Mouse (Mus musculus) intestine, embryonic 14.5 days (tissue): Measurements from ENCODE around the gene Sfxn3. TPM values are rescaled to one million over a fixed set of nuclear protein-coding genes. Genes with fewer than 3 reads are reported as not detected.

Experiments
- ATAC-seq: fragments of 200-750 bp; cut with Nextera tagmentation; replicated peaks from 2 replicates; pipeline ENCODE4 v1.8.0; 2017; ENCODE audit warnings: low read depth, moderate number of reproducible peaks, moderate TSS enrichment, moderate library complexity; ENCODE audit not compliant: low FRiP score, low TSS enrichment
- DNase-seq: peaks from one replicate; pipeline ENCODE4 v3.0.0-alpha.2; 2018; ENCODE audit warnings: low spot score
- H3K27ac ChIP-seq: fragments of 300-500 bp; sonication (generic); 2 replicates; pipeline ENCODE4 v1.5.1; 2014; ENCODE audit warnings: low read depth, mild to moderate bottlenecking, control low read depth
- H3K27me3 ChIP-seq: fragments of 300-500 bp; sonication (generic); replicated peaks from 2 replicates; pipeline ENCODE4 v1.6.1; 2014; ENCODE audit warnings: low read length, control low read depth; ENCODE audit not compliant: control insufficient read depth, insufficient read depth
- H3K36me3 ChIP-seq: fragments of 300-500 bp; sonication (generic); 2 replicates; pipeline ENCODE4 v1.6.1; 2014; ENCODE audit warnings: low read length, control low read depth; ENCODE audit not compliant: control insufficient read depth, insufficient read depth
- H3K4me1 ChIP-seq: fragments of 300-500 bp; sonication (generic); replicated peaks from 2 replicates; pipeline ENCODE4 v1.6.1; 2014; ENCODE audit warnings: low read length, control low read depth, mixed read lengths; ENCODE audit not compliant: control insufficient read depth, insufficient read depth
- H3K4me2 ChIP-seq: fragments of 300-500 bp; sonication (generic); 2 replicates; pipeline ENCODE4 v1.6.1; 2014; ENCODE audit warnings: low read length
- H3K4me3 ChIP-seq: fragments of 300-500 bp; sonication (generic); 2 replicates; pipeline ENCODE4 v1.5.1; 2014; ENCODE audit warnings: low read depth, low read length, control low read depth, mixed read lengths
- H3K9ac ChIP-seq: fragments of 300-500 bp; sonication (generic); 2 replicates; pipeline ENCODE4 v1.6.1; 2014; ENCODE audit warnings: mild to moderate bottlenecking, low read length
- H3K9me3 ChIP-seq: fragments of 300-500 bp; sonication (generic); 2 replicates; pipeline ENCODE4 v1.6.1; 2016; ENCODE audit warnings: low read length, control low read depth; ENCODE audit not compliant: control insufficient read depth
- WGBS: fragments of 180-500 bp; shearing (Covaris S2); extraction: QIAGEN DNeasy Blood & Tissue Kit; methylation state at CpG from one replicate; pipeline ENCODE4 v1.1.7; 2014; 5-methylcytosine and 5-hydroxymethylcytosine counted together
- polyA plus RNA-seq: library from polyadenylated mRNA; unstranded; fragments of >200 nt; fragmentation: Nextera tagmentation; extraction: Ambion mirVana; gene quantifications from 2 replicates; pipeline ENCODE4 v1.2.1, GENCODE M21; 2014

Gene Sfxn3
- 23.4 and 24.5 TPM in 2 replicates for polyA plus RNA-seq

- DNase-seq (peak; percentile 95), ATAC-seq (peak; percentile 79)
- H3K4me3 ChIP-seq, result peak within 1 kb of the TSS; percentile 57
- H3K36me3 ChIP-seq, result peaks cover 14% of the 10 kb centered on the region
- WGBS, result under 1% methylated on average over 26 of the region's 26 CpGs
- H3K4me1 ChIP-seq, result peaks cover 17% of the 10 kb centered on the region
- peak within 1 kb of the TSS; percentile 50 for H3K9ac ChIP-seq
- peaks cover 23% of the 10 kb centered on the region for H3K27me3 ChIP-seq
- H3K9me3 ChIP-seq, result no peaks in the 10 kb centered on the region
- peak within 1 kb of the TSS; percentile 92 for H3K4me2 ChIP-seq
- H3K27ac ChIP-seq, result peak within 1 kb of the TSS; percentile 84
Observed at GRCm38 (mm10) chr19:45047417-45047934, at the start of gene Sfxn3. TSS of gene Sfxn3 (plus strand) at chr19:45047503.

GRCm38 (mm10) chr19:44997786-44998185 is 49.5 kb upstream of the Sfxn3 start:
- Histone ChIP-seq H3K27me3 (no peaks in the 10 kb centered on the region), H3K4me2 (no peak overlapping the region), H3K4me3 (no peak overlapping the region), H3K27ac (no peak overlapping the region), H3K9me3 (no peaks in the 10 kb centered on the region), H3K36me3 (peaks cover 57% of the 10 kb centered on the region), H3K9ac (no peak overlapping the region), H3K4me1 (no peaks in the 10 kb centered on the region)
- DNase-seq, result no peak
- 85% methylated on average over 11 of the region's 11 CpGs for WGBS
- ATAC-seq, result no peak

- Histone ChIP-seq H3K4me1 (no peaks in the 10 kb centered on the region), H3K4me2 (no peak overlapping the region), H3K4me3 (no peak overlapping the region), H3K27ac (no peak overlapping the region), H3K9ac (no peak overlapping the region), H3K27me3 (no peaks in the 10 kb centered on the region), H3K36me3 (peaks cover 66% of the 10 kb centered on the region), H3K9me3 (no peaks in the 10 kb centered on the region)
- ATAC-seq, result no peak
- no peak for DNase-seq
- 88% methylated on average over 8 of the region's 8 CpGs for WGBS
Observed at GRCm38 (mm10) chr19:44999647-45000046, 47.7 kb upstream of the Sfxn3 start.

GRCm38 (mm10) chr19:45002301-45002700 is 45.0 kb upstream of the Sfxn3 start:
- no peak overlapping the region for H3K27ac ChIP-seq
- no peak for ATAC-seq
- peaks cover 59% of the 10 kb centered on the region for H3K36me3 ChIP-seq
- DNase-seq, result no peak
- 58% methylated on average over 3 of the region's 3 CpGs for WGBS
- peaks cover 11% of the 10 kb centered on the region for H3K4me1 ChIP-seq
- no peaks in the 10 kb centered on the region for H3K27me3 ChIP-seq
- no peak overlapping the region for H3K4me2 ChIP-seq
- H3K9ac ChIP-seq, result no peak overlapping the region
- H3K4me3 ChIP-seq, result no peak overlapping the region
- H3K9me3 ChIP-seq, result no peaks in the 10 kb centered on the region

GRCm38 (mm10) chr19:45003740-45004516 is 43.4 kb upstream of the Sfxn3 start:
- 86% methylated on average over 7 of the region's 7 CpGs for WGBS
- no peak for ATAC-seq
- Histone ChIP-seq H3K4me3 (no peak overlapping the region), H3K27ac (no peak overlapping the region), H3K27me3 (no peaks in the 10 kb centered on the region), H3K9me3 (no peaks in the 10 kb centered on the region), H3K4me2 (no peak overlapping the region), H3K36me3 (peaks cover 44% of the 10 kb centered on the region), H3K9ac (no peak overlapping the region), H3K4me1 (peaks cover 18% of the 10 kb centered on the region)
- DNase-seq, result no peak

- Histone ChIP-seq H3K9ac (peak within 1 kb of the TSS; percentile 73), H3K36me3 (peaks cover 42% of the 10 kb centered on the region), H3K4me1 (peaks cover 18% of the 10 kb centered on the region), H3K4me3 (peak within 1 kb of the TSS; percentile 99), H3K4me2 (peak within 1 kb of the TSS; percentile 94), H3K27ac (peak within 1 kb of the TSS; percentile 81), H3K27me3 (no peaks in the 10 kb centered on the region), H3K9me3 (no peaks in the 10 kb centered on the region)
- ATAC-seq, result peak; percentile 16; the same call in 1 of the 2 replicates
- WGBS, result 9% methylated on average over 16 of the region's 16 CpGs
- peak; percentile 75 for DNase-seq
Observed at GRCm38 (mm10) chr19:45005444-45005843, 41.9 kb upstream of the Sfxn3 start, which contains the start of gene Twnk. TSS of gene Twnk (plus strand) at chr19:45005663.

- Histone ChIP-seq H3K27me3 (no peaks in the 10 kb centered on the region), H3K4me1 (peaks cover 18% of the 10 kb centered on the region), H3K27ac (peak within 1 kb of the TSS; percentile 81), H3K4me2 (peak within 1 kb of the TSS; percentile 94), H3K9ac (peak within 1 kb of the TSS; percentile 73), H3K36me3 (peaks cover 46% of the 10 kb centered on the region), H3K9me3 (no peaks in the 10 kb centered on the region), H3K4me3 (peak within 1 kb of the TSS; percentile 99)
- peak; percentile 99 for DNase-seq
- under 1% methylated on average over 75 of the region's 82 CpGs for WGBS
- ATAC-seq, result peak; percentile 93
Observed at GRCm38 (mm10) chr19:45005957-45006712, 41.2 kb upstream of the Sfxn3 start, which contains the start of gene Mrpl43. TSS of gene Mrpl43 (minus strand) at chr19:45006442.

- DNase-seq (no peak), ATAC-seq (no peak)
- 38% methylated on average over 17 of the region's 17 CpGs for WGBS
- Histone ChIP-seq H3K9ac (peak overlapping the region; percentile 73), H3K27me3 (no peaks in the 10 kb centered on the region), H3K36me3 (peaks cover 49% of the 10 kb centered on the region), H3K4me3 (peak overlapping the region; percentile 99), H3K9me3 (no peaks in the 10 kb centered on the region), H3K27ac (peak overlapping the region; percentile 81), H3K4me2 (peak overlapping the region; percentile 94), H3K4me1 (peaks cover 18% of the 10 kb centered on the region)
Observed at GRCm38 (mm10) chr19:45007021-45007420, 40.3 kb upstream of the Sfxn3 start.
